Mouse (Mus musculus): ENCODE measurements at regions not wholly inside any gene's neighbourhood (a gene's known extent, or its start where the extent isn't known, plus 50 kb on each side); places are given as distances from the start of the nearest gene placed in this dataset.

GRCm38 (mm10) chr16:62288948-62289347 is 497.7 kb downstream of the Nsun3 start:
- no peaks in the 10 kb centered on the region for H3K9me3 ChIP-seq (replicated peaks; ENCODE audit: low read length)
- H3K4me1 ChIP-seq (replicated peaks; ENCODE audit: insufficient read depth, low read length), result no peaks in the 10 kb centered on the region
- DNase-seq (ENCODE audit: low spot score), result peak; percentile 10
- no peaks in the 10 kb centered on the region for H3K36me3 ChIP-seq (ENCODE audit: insufficient read depth, low read length)
- no peaks in the 10 kb centered on the region for H3K27me3 ChIP-seq (ENCODE audit: insufficient read depth, low read length)
- H3K4me3 ChIP-seq (replicated peaks; ENCODE audit: low read depth, low read length), result no peak overlapping the region
- WGBS, result 42% methylated on average over 3 of the region's 3 CpGs
- no peak for ATAC-seq (replicated peaks; ENCODE audit: low FRiP score, low read depth)
- H3K27ac ChIP-seq, result no peak overlapping the region
- H3K4me2 ChIP-seq (ENCODE audit: low read length), result no peak overlapping the region
- H3K9ac ChIP-seq (ENCODE audit: low read depth, low read length), result no peak overlapping the region
- TF ChIP-seq CTCF (IDR thresholded peaks at IDR 0.05; ENCODE audit: low read depth), result no peak
